Mouse (Mus musculus) cerebellum, adult 9-11 months (tissue): Measurements from ENCODE around the gene Dock6.

Experiments used
- DNase-seq: peaks from one replicate; pipeline ENCODE4 v3.0.0; 2022

Dock6 gene

DNA sequence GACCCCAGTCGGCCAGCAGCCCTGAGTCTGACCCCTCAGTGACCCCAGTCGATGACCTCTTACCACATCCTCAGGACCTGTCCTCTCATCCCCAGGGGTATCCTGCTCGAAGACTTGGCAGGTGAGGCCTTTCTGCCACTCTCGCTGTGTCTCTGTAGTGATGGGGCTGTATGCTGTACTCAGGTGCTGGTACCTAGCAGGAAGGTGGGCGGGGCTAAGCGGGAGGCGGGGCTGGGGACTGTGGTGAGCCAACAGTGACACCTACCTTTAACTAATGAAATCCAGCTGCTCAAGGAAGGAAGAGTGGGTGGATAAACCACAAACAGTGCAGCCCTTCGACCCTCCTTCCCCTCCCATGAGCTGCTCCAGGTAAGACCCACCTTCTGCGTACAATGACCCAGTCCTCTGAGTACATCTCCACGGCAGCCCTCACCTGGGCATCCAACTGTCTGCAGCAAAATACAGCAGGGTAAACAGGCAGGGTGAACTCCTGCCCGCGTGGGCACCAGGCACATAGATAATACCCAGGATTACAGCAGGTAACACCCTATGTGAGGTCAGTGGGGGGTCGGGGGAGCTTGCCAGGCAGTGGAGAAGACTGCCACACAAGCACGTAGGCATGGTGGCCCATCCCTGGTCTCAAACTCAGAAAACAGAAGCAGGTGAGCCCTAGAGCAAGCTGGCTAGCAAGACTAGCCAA lies 6.9 kb downstream of the Dock6 start:
- no peak for DNase-seq

DNA sequence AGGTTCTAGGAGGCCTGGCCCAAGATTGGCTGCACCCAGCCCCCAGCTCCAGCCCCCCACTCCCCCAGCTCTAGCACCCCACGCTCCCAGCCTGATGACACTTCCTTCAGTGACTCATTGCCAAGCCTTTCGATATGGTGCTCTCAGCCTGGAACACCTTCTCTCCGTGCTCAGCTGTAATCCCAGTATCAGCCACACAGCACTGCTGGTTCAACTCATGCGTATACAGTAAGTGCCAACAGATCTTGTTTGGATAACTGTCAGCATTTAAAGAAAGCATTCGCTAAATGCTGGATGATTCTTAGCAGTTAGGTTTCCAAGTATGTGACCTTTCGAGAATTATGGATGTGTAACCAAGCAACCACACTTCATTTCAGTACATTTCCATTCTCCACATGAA lies 9.3 kb downstream of the Dock6 start:
- no peak for DNase-seq

GRCm38 (mm10) chr9:21842391-21842790 lies 10.0 kb downstream of the Dock6 start:
- DNase-seq: no peak

- no peak for DNase-seq
Observed at GRCm38 (mm10) chr9:21841340-21841739, 11.1 kb downstream of the Dock6 start.

DNA sequence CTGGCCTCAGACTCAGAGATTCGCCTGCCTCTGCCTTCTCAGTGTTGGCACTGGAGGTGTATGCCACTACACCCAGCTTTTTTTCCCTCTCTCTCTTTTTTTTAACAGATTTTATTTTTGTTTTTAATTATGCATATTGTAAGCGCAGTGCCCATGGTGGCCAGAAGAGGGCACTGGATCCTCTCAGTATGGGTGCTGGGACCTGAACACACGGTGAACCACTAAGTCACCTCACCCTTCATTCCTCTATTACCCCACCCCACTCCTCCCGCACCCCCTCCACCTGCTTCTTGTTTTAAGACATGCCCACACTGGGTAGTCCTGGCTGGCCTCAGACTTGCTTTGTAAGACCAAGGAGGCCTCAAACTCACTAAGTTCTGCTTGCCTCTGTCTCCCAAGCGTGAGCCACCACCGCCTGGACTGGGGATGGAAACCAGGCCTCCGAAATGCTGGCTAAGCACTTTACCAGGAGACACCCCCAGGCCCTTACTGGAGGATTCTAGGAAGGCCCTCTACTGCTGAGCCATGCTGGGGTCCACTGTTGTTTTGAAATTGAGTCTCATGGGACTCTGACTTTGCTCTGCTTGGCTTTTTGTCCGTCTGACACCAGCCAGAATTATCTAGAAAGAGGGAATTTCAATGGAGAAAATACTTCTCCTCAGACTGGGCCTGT lies 12.2 kb downstream of the Dock6 start:
- DNase-seq: no peak

- no peak for DNase-seq
Observed at GRCm38 (mm10) chr9:21837690-21838089, 14.7 kb downstream of the Dock6 start.

GRCm38 (mm10) chr9:21835258-21835912 lies 17.1 kb downstream of the Dock6 start, which contains the start of gene Angptl8:
TSS of gene Angptl8 (plus strand) at chr9:21835510.
- no peak for DNase-seq

DNA sequence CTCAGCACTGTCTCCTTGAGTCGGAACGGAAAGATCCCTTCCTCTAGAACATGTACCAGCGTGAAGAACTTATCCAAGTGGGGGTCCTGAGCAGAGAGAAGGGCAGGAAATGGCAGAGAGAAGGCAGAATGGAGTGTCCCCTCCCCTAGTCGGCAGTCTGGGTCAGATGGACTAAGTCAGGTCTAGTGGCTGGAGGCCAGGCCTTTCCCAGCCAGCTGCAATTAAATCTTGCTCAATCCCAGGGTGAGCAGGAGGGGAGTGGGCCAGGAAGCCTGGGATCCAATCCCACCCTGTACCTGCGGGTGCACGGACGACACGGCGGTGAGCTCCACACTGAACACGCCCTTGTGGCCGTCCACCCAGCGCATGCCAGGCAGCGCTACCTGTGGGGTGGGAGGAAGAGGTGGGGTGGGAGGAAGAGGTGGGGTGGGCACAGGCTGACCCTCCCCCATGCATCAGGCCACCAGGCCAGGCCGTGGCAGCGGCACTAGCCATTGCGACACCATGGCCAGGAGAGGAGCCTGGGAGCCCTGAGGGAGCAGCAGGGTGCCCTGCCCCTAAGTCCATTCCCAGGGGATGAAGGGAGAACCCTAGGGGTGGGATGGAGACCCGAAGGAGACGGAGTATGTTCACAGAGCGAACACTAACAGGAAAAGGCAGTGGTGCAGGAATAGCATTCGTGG lies 20.7 kb downstream of the Dock6 start:
- DNase-seq: no peak

GRCm38 (mm10) chr9:21830936-21831335 lies 21.5 kb downstream of the Dock6 start:
- no peak for DNase-seq

GRCm38 (mm10) chr9:21830461-21830850 lies 22.0 kb downstream of the Dock6 start:
- no peak for DNase-seq

- no peak for DNase-seq
Observed at GRCm38 (mm10) chr9:21829834-21830460, 22.5 kb downstream of the Dock6 start.

- DNase-seq: no peak
Observed at GRCm38 (mm10) chr9:21824366-21824765, 28.1 kb downstream of the Dock6 start.

DNA sequence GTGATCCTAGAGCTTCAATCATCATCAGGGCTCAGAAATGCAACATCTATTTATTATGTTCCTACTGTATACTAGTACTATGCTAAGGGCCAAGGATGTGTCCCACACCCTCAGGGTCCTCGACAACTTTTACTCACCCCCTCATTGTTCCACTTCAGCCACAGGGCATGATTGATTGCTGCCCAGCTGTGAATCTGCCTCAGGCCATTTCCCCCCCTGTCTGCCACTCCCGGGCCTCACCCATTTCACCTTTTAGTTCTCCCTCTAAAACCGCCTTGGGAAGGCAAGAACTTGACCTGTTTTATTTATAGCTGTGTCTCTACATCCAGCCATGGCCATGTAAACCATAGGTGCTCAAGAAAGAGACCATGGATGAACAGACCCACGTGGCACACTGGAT lies 28.5 kb downstream of the Dock6 start:
- no peak for DNase-seq

DNA sequence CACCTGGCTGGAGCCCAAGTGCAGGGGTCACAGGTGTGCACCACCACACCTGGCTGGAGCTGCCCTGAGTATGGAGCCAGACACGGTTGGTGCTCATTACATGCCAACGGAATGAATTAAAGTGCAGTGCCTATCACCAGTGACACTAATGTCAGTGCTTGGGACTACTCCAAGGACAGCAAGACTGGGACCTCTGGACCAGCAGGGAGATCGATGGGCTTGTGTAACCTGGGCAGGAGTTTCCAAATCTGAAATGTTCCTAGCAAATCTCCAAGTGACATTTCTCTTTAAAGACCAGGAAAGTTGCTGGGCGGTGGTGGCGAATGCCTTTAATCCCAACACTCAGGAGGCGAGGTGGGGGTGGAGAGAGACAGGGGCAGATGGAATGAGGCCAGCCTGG lies 29.7 kb downstream of the Dock6 start:
- no peak for DNase-seq

- DNase-seq: no peak
Observed at GRCm38 (mm10) chr9:21820183-21820582, 32.3 kb downstream of the Dock6 start.

DNA sequence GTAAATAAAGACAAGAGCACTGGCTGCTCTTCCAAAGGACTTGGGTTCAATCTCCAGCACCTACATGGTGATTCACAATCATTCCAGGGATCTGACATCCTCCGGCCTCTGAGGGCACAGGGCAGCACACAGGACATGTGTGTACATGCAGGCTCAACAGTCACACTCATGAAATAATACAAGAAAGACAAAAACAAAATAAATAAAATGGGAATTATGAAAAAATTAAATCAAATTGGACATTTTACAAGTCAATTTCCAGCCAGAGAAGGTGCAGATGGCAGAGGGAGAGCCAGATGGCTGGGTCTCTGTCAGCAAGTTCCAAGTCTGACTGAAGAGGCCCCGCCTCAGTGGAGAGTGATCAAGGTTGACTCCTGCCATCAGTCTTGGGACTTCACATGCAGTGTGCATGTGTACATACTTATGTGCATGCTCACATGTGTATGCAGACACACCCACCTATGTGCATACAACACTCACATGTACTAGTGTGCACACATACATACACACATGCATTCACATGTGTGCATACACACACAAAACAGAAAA lies 33.2 kb downstream of the Dock6 start:
- peak; percentile 73 for DNase-seq

GRCm38 (mm10) chr9:21818561-21818960 lies 33.9 kb downstream of the Dock6 start:
- no peak for DNase-seq

DNA sequence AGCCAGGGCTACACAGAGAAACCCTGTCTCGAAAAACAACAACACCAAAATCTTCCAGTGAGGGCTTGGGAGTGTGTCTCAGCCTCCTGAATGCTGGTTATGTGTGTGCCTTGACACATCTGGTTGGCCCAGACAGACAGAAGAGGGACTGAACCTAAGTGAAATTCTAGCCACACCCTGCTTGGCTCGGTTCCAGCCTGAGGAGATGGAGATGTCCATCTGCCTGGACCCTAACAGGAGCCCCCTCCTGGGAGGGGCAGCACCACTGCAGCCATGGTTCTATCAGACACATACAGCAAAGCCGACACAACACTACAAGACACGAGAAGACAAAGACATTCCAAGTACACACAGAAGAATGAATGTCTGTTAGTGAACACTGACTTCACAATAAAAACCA lies 34.3 kb downstream of the Dock6 start:
- no peak for DNase-seq

DNA sequence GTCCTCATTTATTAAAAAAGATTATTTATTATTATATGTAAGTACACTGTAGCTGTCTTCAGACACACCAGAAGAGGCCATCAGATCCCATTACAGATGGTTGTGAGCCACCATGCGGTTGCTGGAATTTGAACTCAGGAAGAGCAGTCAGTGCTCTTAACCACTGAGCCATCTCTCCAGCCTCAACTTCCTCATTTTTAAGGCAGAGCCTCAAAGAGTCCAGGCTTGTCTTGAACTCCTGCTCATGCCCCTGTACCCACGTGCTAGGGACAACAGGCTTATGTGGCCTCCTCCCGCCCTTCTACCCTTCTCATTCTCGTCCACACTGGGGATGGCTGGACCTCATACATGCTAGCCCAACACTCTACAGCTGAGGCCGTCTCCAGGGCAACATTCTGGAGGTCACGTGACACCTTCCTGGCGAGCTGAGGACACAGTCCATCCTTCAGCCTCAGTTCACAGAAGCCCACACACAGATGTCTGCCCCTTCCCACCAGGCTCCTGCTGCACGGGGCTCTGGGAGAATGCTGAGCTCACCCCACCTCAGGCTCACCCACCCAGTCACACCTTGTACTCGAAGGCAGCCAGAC lies 35.6 kb downstream of the Dock6 start:
- no peak for DNase-seq

DNA sequence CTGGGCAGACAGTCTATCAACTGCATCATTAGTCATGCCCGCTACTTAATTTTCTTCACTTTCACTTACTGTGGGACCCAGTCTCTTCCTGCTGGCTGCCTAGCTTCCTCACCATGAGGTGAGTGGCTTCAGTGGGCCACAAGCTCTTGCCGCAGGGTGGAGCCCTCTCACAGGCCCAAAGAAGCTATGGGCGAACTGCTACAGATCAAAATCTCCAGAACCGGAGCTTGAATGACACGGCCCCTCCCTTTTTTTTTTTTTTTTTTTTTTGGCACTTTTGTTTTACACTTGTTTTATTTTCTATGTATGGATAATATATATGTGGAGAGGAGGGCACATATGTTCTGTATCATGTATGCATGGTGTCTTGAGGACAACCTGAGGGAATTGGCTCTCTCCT lies 41.3 kb downstream of the Dock6 start:
- no peak for DNase-seq

DNA sequence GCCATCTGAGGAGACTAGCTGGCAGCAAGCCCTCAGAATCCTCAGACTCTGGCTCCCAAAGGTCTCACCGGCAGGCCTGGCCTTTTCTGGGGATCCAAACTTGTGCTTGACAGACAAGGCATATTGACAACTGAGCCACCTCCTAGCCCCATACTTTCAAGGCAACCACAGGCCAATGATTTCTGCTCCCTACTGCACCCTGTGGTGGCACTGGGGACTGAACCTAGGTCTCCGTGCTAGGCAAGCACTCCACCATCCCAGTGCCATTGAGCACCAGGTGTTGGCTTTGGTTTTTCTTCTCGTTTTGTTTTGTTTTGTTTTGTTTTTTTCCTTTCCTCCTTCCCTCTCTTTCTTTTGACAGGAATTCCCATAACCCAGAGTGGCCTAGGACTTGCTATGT lies 43.9 kb downstream of the Dock6 start:
- DNase-seq: peak; percentile 17

- no peak for DNase-seq
Observed at GRCm38 (mm10) chr9:21806976-21807375, 45.5 kb downstream of the Dock6 start.
